Comparison of ENCODE assay signal across 22 mouse cellular contexts in the genomic region with DNA sequence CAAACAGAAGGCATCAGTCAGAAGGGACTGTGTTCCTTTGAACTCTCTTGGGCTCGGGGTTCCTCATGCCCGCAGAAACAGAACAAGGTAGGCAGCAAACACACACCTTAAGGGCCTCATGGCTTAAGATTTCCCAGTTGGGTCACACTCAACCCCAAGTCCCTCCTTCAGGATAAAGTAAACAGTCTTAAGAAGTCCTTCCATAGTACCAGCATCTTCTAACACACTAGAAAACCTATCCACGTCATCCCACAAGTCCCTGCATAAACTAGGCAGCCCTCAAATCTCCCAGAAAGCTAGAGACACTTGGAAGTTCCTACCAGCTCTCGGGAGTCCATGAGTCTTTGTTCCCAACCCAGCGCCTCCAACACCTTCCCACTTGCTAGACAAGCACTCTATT. TPM values are rescaled to one million over a fixed set of nuclear protein-coding genes. Genes with fewer than 3 reads are reported as not detected.
DNase-seq lines count a peak whose midpoint lies in the region; ATAC-seq and TF ChIP-seq lines count a peak whose summit lies in the region.
"Had no signal": no experiment of that assay in that cellular context is flagged by ENCODE, and none has a peak within 500 bp of the region (broad histone marks: within the 10 kb centered on the region; RNA-seq: fewer than 3 reads in every experiment).

No protein-coding gene starts in this region.

- peak overlapping the region; percentile 3; the same call in 1 of the 2 replicates for H3K4me2 ChIP-seq in heart, embryonic 12.5 days
- H3K4me2 ChIP-seq in liver, embryonic 13.5 days, result 0 out of 2 replicates have a peak overlapping the region, but pooled peaks have one; percentile 13
- no peak overlapping the region for H3K4me2 ChIP-seq in liver, postnatal 0 days (ENCODE audit: low read depth, low read length)
- H3K4me2 ChIP-seq: heart, embryonic 15.5 days; hindbrain, embryonic 12.5 days had no signal

- H3K27me3 ChIP-seq in heart, embryonic 12.5 days (replicated peaks), result peaks cover 46% of the 10 kb centered on the region
- peaks cover 45% of the 10 kb centered on the region for H3K27me3 ChIP-seq in liver, embryonic 13.5 days
- peaks cover 11% of the 10 kb centered on the region for H3K27me3 ChIP-seq in liver, postnatal 0 days (ENCODE audit: insufficient read depth, low read length)
- H3K27me3 ChIP-seq in E14TG2a.4 (ENCODE audit: insufficient read depth, low read length), result peaks cover 22% of the 10 kb centered on the region; the same call in 1 of the 2 replicates
- H3K27me3 ChIP-seq: Patski had no signal

- no peak overlapping the region for H3K27ac ChIP-seq in heart, embryonic 12.5 days (ENCODE audit: poor library complexity, severe bottlenecking)
- H3K27ac ChIP-seq in liver, embryonic 13.5 days, result no peak overlapping the region
- H3K27ac ChIP-seq in liver, postnatal 0 days (ENCODE audit: low read depth), result no peak overlapping the region
- H3K27ac ChIP-seq: heart, embryonic 15.5 days; hindbrain, embryonic 12.5 days; hindbrain, postnatal 0 days; kidney, embryonic 15.5 days; layer of hippocampus, adult 2 months; left cerebral cortex, adult 2 months; liver, embryonic 15.5 days had no signal

- DNase-seq in heart, postnatal 14 days, result no peak
- no peak for DNase-seq in liver, embryonic 13.5 days
- DNase-seq in liver, postnatal 0 days, result no peak
- DNase-seq in lung, postnatal 25 days (ENCODE audit: low spot score), result peak; percentile 51
- no peak for DNase-seq in right cerebral cortex, adult 18-20 months
- DNase-seq: cerebellum, adult 11 months; heart, postnatal 36 days; midbrain, embryonic 14.5 days; right cerebral cortex, postnatal 14 days had no signal

- WGBS in heart, embryonic 12.5 days, result 71% methylated on average over 5 of the region's 5 CpGs
- WGBS in liver, embryonic 13.5 days (ENCODE audit: insufficient replicate concordance), result 56% methylated on average over 5 of the region's 5 CpGs
- 67% methylated on average over 5 of the region's 5 CpGs for WGBS in liver, postnatal 0 days (ENCODE audit: insufficient replicate concordance)

- intact Hi-C loops in heart, postnatal 14 days (cut with DNase I), result no loop called here

- no peak overlapping the region for H3K9ac ChIP-seq in heart, embryonic 12.5 days
- no peak overlapping the region for H3K9ac ChIP-seq in liver, embryonic 13.5 days
- no peak overlapping the region for H3K9ac ChIP-seq in liver, postnatal 0 days (replicated peaks)
- H3K9ac ChIP-seq: heart, embryonic 15.5 days; hindbrain, embryonic 12.5 days; kidney, embryonic 15.5 days; liver, embryonic 15.5 days had no signal

- peaks cover 10% of the 10 kb centered on the region; the same call in 1 of the 2 replicates for H3K36me3 ChIP-seq in heart, embryonic 12.5 days
- no peaks in the 10 kb centered on the region for H3K36me3 ChIP-seq in liver, embryonic 13.5 days
- no peaks in the 10 kb centered on the region for H3K36me3 ChIP-seq in liver, postnatal 0 days (replicated peaks; ENCODE audit: insufficient read depth, low read length)
- H3K36me3 ChIP-seq in E14TG2a.4 (ENCODE audit: insufficient read depth, low read length), result peaks cover 11% of the 10 kb centered on the region
- H3K36me3 ChIP-seq: heart, embryonic 15.5 days; liver, embryonic 15.5 days had no signal

- peaks cover 8% of the 10 kb centered on the region for H3K4me1 ChIP-seq in heart, embryonic 12.5 days (replicated peaks)
- peaks cover 10% of the 10 kb centered on the region for H3K4me1 ChIP-seq in liver, embryonic 13.5 days (replicated peaks)
- H3K4me1 ChIP-seq in liver, postnatal 0 days (ENCODE audit: insufficient read depth), result peaks cover 3% of the 10 kb centered on the region
- peaks cover 68% of the 10 kb centered on the region for H3K4me1 ChIP-seq in E14TG2a.4 (replicated peaks; ENCODE audit: low read depth, low read length)
- H3K4me1 ChIP-seq: hindbrain, embryonic 12.5 days had no signal

- H3K4me3 ChIP-seq in heart, embryonic 12.5 days, result no peak overlapping the region
- no peak overlapping the region for H3K4me3 ChIP-seq in liver, embryonic 13.5 days (replicated peaks)
- no peak overlapping the region for H3K4me3 ChIP-seq in liver, postnatal 0 days (ENCODE audit: low read depth, low read length)
- H3K4me3 ChIP-seq in E14TG2a.4 (replicated peaks; ENCODE audit: low read length), result peak overlapping the region; percentile 70
- H3K4me3 ChIP-seq: erythroblast, embryonic 14.5 days; heart, embryonic 15.5 days; hindbrain, embryonic 12.5 days; kidney, embryonic 15.5 days; layer of hippocampus, adult 2 months; left cerebral cortex, adult 2 months; liver, embryonic 15.5 days had no signal

- H3K9me3 ChIP-seq in heart, embryonic 12.5 days (replicated peaks), result no peaks in the 10 kb centered on the region
- H3K9me3 ChIP-seq in liver, embryonic 13.5 days (replicated peaks), result no peaks in the 10 kb centered on the region
- H3K9me3 ChIP-seq in liver, postnatal 0 days (ENCODE audit: low read length), result no peaks in the 10 kb centered on the region
- no peaks in the 10 kb centered on the region for H3K9me3 ChIP-seq in E14TG2a.4 (ENCODE audit: low read length)
- H3K9me3 ChIP-seq: heart, embryonic 15.5 days; hindbrain, embryonic 12.5 days; kidney, embryonic 15.5 days; liver, embryonic 15.5 days had no signal

- TF ChIP-seq CTCF in liver, postnatal 0 days (IDR thresholded peaks at IDR 0.05; ENCODE audit: low read depth), result no peak
- TF ChIP-seq CTCF in E14TG2a.4 (conservative IDR thresholded peaks at IDR 0.05; ENCODE audit: low read length), result no peak

- no peak for TF ChIP-seq EP300 in liver, postnatal 0 days (IDR thresholded peaks at IDR 0.05; ENCODE audit: low read depth)

- no peak for ATAC-seq in heart, embryonic 12.5 days (ENCODE audit: insufficient number of reproducible peaks, low FRiP score)
- no peak for ATAC-seq in liver, embryonic 13.5 days (ENCODE audit: low read depth)
- ATAC-seq in liver, postnatal 0 days, result no peak
- ATAC-seq: forebrain, embryonic 16.5 days; hindbrain, postnatal 0 days; Patski had no signal

RNA-seq across cellular contexts. Expression of gene Fam98c, which starts 6.3 kb away (rescaled TPM):
- polyA plus RNA-seq in heart, embryonic 12.5 days (2016; fragmentation: Nextera tagmentation; extraction: Ambion mirVana), result 13.5 TPM in 2 replicates
- 10 to 100 TPM; 11.9 to 13.7 TPM for total RNA-seq in heart, postnatal 14 days (2021)
- polyA plus RNA-seq in liver, embryonic 13.5 days (2015; fragmentation: Nextera tagmentation; extraction: Ambion mirVana), result 8.1 and 8.5 TPM in 2 replicates
- 10.5 and 12.5 TPM in 2 replicates for polyA plus RNA-seq in liver, postnatal 0 days (2015; fragmentation: Nextera tagmentation; extraction: Ambion mirVana)

RNA-seq across cellular contexts. Expression of gene Ggn, which starts 7.7 kb away (rescaled TPM):
- polyA plus RNA-seq in heart, embryonic 12.5 days (2016; fragmentation: Nextera tagmentation; extraction: Ambion mirVana), result 0.21 and 0.41 TPM in 2 replicates
- total RNA-seq in heart, postnatal 14 days (2021), result 1 to 10 TPM; 1.0 to 1.3 TPM
- polyA plus RNA-seq in liver, embryonic 13.5 days (2015; fragmentation: Nextera tagmentation; extraction: Ambion mirVana), result 0.07 and 0.10 TPM in 2 replicates
- polyA plus RNA-seq in liver, postnatal 0 days (2015; fragmentation: Nextera tagmentation; extraction: Ambion mirVana), result not detected in 2 replicates
- total RNA-seq: monocyte, adult 5-6 weeks had no signal

RNA-seq across cellular contexts. Expression of gene Spred3, which starts 7.9 kb away (rescaled TPM):
- polyA plus RNA-seq in heart, embryonic 12.5 days (2016; fragmentation: Nextera tagmentation; extraction: Ambion mirVana), result 1.6 and 2.1 TPM in 2 replicates
- 1 to 10 TPM in 1 of 2 experiments, under 1 TPM in 1; 0.95 to 1.5 TPM for total RNA-seq in heart, postnatal 14 days (2021)
- polyA plus RNA-seq in liver, embryonic 13.5 days (2015; fragmentation: Nextera tagmentation; extraction: Ambion mirVana), result 0.23 and 0.41 TPM in 2 replicates
- polyA plus RNA-seq in liver, postnatal 0 days (2015; fragmentation: Nextera tagmentation; extraction: Ambion mirVana), result 0.13 and 0.21 TPM in 2 replicates

RNA-seq across cellular contexts. Expression of gene Psmd8, which starts 18.2 kb away (rescaled TPM):
- 221 and 225 TPM in 2 replicates for polyA plus RNA-seq in heart, embryonic 12.5 days (2016; fragmentation: Nextera tagmentation; extraction: Ambion mirVana)
- total RNA-seq in heart, postnatal 14 days (2021), result 100 to 1,000 TPM; 142 to 149 TPM
- polyA plus RNA-seq in liver, embryonic 13.5 days (2015; fragmentation: Nextera tagmentation; extraction: Ambion mirVana), result 136 and 155 TPM in 2 replicates
- 143 TPM in 2 replicates for polyA plus RNA-seq in liver, postnatal 0 days (2015; fragmentation: Nextera tagmentation; extraction: Ambion mirVana)

RNA-seq across cellular contexts. Expression of gene Rasgrp4, which starts 27.6 kb away (rescaled TPM):
- 0.71 and 0.95 TPM in 2 replicates for polyA plus RNA-seq in heart, embryonic 12.5 days (2016; fragmentation: Nextera tagmentation; extraction: Ambion mirVana)
- 1 to 10 TPM; 1.0 to 2.0 TPM for total RNA-seq in heart, postnatal 14 days (2021)
- 0.29 and 0.32 TPM in 2 replicates for polyA plus RNA-seq in liver, embryonic 13.5 days (2015; fragmentation: Nextera tagmentation; extraction: Ambion mirVana)
- 0.94 and 1.7 TPM in 2 replicates for polyA plus RNA-seq in liver, postnatal 0 days (2015; fragmentation: Nextera tagmentation; extraction: Ambion mirVana)
